Mouse (Mus musculus) left cerebral cortex, postnatal 14 days (tissue): ENCODE measurements around the gene Prl8a2. TPM values are rescaled to one million over a fixed set of nuclear protein-coding genes. Genes with fewer than 3 reads are reported as not detected.

Experiments
- DNase-seq, 2 experiments: peaks; one replicate each; pipeline ENCODE4 v3.0.0; 2021 to 2022; ENCODE audit warnings: low spot score in 2 of 2, mixed read lengths in 1 of 2
- intact Hi-C: fragments of 180-260 bp; cut with DNase I; formaldehyde crosslinking; loops from one replicate; pipeline ENCODE4 v1.15.1; 2025
- long read RNA-seq, 2 experiments: library from polyadenylated mRNA; stranded (forward); transcript quantifications; one replicate each; pipeline ENCODE4 v2.0.0; 2021
- total RNA-seq, 2 experiments: library from RNA; stranded (reverse); gene quantifications; 2 replicates each; pipeline ENCODE4 v1.2.3; 2021

Prl8a2 gene
- not detected for total RNA-seq
- long read RNA-seq, experiment 1 = 0 reads
- long read RNA-seq, experiment 2 = 0 reads

DNA sequence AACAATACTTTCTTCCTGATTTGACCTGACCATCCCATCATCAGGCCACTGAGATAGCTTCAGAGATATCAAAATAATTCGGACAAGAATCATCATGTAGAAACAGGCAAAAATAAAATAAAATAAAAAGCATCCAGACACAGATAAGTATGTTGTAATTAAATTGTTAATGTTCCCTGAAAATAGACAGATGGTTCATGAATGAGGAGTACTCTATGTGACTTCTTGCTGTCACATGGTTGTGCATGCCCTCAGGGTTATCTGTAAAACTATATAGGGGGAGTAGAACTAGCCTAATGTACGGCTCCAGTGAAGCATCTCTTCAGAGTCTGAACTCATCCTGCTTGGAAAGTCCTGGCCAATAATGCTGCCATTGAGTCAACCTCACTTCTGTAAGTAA, at the start of gene Prl8a2:
Gene Prl8a2, plus strand, starts transcription at position 301 of the 400 bp plus-strand sequence.
- no peak for DNase-seq
- intact Hi-C loops = no loop called here

DNA sequence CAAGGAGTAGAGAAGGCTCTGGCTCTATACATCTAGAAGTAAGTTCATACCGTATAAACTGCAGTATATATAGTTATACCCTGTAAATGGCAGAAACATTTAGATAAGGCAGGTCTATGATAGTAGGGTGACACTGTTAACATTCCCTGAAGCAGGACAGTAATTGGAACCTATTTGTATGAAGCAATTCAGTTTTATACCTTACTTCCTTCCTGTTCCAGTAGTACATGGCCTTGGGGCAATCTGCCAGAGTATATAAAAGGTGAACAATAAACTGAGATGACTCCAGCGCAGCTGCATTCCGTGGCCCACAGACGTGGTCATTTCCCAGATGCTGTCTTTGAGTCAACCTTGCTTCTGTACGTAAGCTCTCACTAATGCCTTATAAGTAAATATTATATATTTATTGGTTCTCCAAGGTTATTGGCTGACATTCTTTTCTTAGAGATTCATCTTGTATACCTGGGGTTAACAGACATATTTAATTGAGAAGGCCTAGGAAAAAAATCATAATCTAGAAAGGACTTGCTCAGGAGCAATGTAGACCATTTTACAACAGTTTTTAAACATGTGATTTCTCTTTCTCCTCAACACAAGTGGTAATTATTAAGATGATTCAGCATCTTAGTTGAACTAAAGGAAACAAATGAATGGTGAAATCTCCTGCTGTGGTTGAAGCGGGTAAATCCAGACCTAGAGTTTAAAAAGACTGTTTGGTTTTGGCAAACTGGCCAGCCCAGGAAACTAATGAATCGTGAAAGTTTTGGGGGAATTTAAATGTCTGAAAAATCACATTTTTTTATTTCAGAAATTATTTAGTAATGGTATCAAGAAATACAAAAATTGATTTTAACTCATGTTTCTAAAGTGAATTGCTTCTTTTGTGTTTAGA, 32.9 kb upstream of the Prl8a2 start, which contains the start of gene Prl6a1:
Gene Prl6a1, plus strand, starts transcription at position 294 of the 892 bp plus-strand sequence.
- no peak for DNase-seq
- intact Hi-C loops = no loop called here

DNA sequence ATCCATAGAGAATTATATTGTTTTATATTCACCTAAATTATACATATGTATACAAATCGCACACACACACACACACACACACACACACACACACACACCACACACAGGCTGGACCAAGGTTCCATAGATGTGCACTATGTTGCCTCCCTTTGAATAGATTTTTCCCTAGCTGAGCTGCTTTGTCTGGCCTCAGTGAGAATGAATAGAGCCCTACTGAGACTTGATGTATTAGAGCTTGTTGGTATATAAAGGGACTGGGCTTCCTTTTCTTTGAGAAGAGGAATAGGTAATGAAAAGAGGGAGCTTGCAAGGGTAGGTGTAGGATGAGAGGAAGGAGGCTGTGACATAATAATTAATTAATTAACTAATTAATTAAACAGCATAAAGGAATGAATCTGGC, 10.5 kb upstream of the Prl8a2 start:
- intact Hi-C loops = no loop called here
- no peak for DNase-seq

DNA sequence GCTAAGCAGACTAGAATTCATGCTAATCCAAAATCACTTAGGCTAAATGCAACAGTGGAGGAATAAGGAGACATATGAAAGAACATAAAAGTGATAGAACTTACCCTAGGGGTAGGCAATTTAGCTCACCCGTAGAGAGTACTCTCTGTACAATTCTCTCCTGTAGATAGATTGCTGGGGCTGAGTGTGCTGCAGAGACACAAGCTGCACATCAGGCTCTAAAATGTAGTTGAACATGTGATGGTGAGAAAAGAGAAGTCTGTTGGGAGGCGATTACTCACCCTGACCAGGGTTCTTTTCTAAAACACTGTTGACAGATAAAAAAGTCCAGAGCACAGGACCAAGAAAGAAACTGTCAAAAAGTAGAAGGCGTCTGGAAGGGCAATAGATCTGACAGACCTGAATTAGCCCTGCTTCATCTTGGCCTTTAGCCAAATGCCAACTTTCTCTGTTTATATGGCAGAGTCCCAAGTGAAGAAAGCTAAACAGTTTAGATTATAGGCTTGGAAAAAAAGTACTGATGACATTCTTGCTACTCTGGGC, 2.7 kb upstream of the Prl8a2 start:
- intact Hi-C loops = no loop called here
- DNase-seq = no peak

DNA sequence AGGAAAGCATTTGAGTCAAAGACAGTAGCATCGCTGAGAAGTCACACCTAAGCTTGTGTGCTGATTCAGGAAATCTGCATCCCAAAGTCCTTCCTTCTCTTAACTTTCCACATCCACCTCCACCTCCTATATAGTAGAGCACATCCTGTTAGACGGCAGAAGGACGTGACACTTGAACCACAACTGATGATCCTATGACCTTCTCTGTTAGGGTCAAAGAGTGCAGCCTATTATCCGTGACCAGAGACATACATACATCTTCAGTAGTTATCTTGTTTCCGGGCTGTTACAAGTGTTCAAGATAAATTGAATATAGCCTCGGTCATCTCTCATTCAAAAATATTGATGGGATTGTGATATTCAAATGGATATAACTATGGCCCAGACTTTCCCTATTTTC, 45.3 kb downstream of the Prl8a2 start, which contains the start of gene Prl2b1:
Gene Prl2b1, minus strand, starts transcription at position 101 of the 400 bp plus-strand sequence.
- intact Hi-C loops = no loop called here
- no peak for DNase-seq

DNA sequence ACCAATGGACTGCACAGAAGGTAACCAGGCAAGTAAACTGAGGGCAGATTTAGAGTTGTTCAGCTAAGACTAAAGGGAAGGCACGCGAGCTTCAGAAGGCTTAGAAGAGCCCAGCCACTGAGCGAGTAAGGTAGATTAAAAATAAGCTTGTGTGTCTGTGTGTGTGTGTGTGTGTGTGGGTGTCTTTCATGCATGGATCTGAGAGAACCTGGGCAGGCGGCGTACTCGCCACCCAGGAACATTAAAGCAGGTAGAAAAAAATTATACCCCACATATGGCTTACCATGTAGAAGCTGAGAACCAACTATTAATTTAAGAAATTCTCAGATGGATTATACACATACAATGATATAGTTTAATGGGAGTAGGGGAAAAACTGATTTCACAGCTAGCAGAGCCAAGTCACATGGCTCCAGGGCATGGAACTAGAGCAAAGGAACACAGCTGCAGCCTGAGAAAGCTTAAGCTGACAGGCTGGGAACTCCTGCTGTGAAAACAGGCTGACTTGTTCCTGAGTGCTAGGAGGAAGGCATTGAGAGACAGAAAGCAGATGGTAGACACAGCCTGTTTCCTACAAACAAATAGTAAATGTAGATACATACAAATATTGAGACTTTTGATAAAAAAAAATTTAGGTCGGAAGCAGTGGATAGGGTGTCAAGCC, 53.7 kb downstream of the Prl8a2 start:
- DNase-seq = no peak
- intact Hi-C loops = no loop called here

Other genes starting within 250 kb of the Prl8a2 start
- not detected for gene Prl3d2, start 224.0 kb upstream of the Prl8a2 start, total RNA-seq
- gene Prl3d3, start 188.9 kb upstream of the Prl8a2 start, total RNA-seq = not detected
- gene Prl3c1, start 149.0 kb upstream of the Prl8a2 start, total RNA-seq = not detected
- gene Prl3b1, start 103.8 kb upstream of the Prl8a2 start, total RNA-seq = not detected
- gene Prl3a1, start 86.2 kb upstream of the Prl8a2 start, total RNA-seq = not detected
- not detected for gene Prl6a1, start 33.0 kb upstream of the Prl8a2 start, total RNA-seq
- not detected for gene Prl2b1, start 45.2 kb downstream of the Prl8a2 start, total RNA-seq
- not detected for gene Prl8a6, start 93.0 kb downstream of the Prl8a2 start, total RNA-seq
- not detected for gene Prl8a8, start 167.5 kb downstream of the Prl8a2 start, total RNA-seq
- gene Prl8a9, start 218.9 kb downstream of the Prl8a2 start, total RNA-seq = not detected
- not detected for gene Prl8a1, start 236.5 kb downstream of the Prl8a2 start, total RNA-seq